Mouse (Mus musculus) MEL (cell line): Measurements from ENCODE around the gene Dennd1a. TPM values are rescaled to one million over a fixed set of nuclear protein-coding genes. Genes with fewer than 3 reads are reported as not detected.

Source experiments
- DNase-seq: peaks from one replicate; pipeline ENCODE4 v3.0.0; 2011; ENCODE audit warnings: low read depth, low spot score
- H3K27ac ChIP-seq: 2 replicates; pipeline ENCODE4 v1.5.1; 2012; ENCODE audit warnings: low read depth, mild to moderate bottlenecking, control low read depth, low read length, moderate library complexity; ENCODE audit not compliant: control insufficient read depth
- H3K27me3 ChIP-seq, 2 experiments: fragments of 150-350 bp in 1 of 2; sonication (generic) in 1 of 2; 2 replicates each; pipeline ENCODE4 v1.6.1; 2012; ENCODE audit warnings: low read length in 2 of 2, mild to moderate bottlenecking in 2 of 2, improper control_type of control experiment in 1 of 2, moderate library complexity in 1 of 2; ENCODE audit not compliant: insufficient read depth in 2 of 2, control insufficient read depth in 1 of 2
- H3K36me3 ChIP-seq, 2 experiments: 2 replicates each; pipeline ENCODE4 v1.6.1; 2012 to 2014; ENCODE audit warnings: low read length in 2 of 2, improper control_type of control experiment in 1 of 2, inconsistent platforms in 1 of 2, mild to moderate bottlenecking in 1 of 2; ENCODE audit not compliant: insufficient read depth in 2 of 2, control insufficient read depth in 1 of 2
- H3K4me1 ChIP-seq, 2 experiments: fragments of 150-350 bp in 1 of 2; sonication (generic) in 1 of 2; 2 replicates each; pipeline ENCODE4 v1.6.1; 2012; ENCODE audit warnings: low read length in 2 of 2, improper control_type of control experiment in 1 of 2, mild to moderate bottlenecking in 1 of 2; ENCODE audit not compliant: insufficient read depth in 2 of 2, control insufficient read depth in 1 of 2
- H3K4me3 ChIP-seq, 2 experiments: fragments of 150-350 bp in 1 of 2; sonication (generic) in 1 of 2; 2 replicates each; pipeline ENCODE4 v1.5.1; 2012; ENCODE audit warnings: low read depth in 2 of 2, low read length in 2 of 2, mild to moderate bottlenecking in 2 of 2, moderate library complexity in 2 of 2, control low read depth in 1 of 2, improper control_type of control experiment in 1 of 2; ENCODE audit not compliant: control insufficient read depth in 1 of 2, insufficient read depth in 1 of 2
- H3K79me2 ChIP-seq: 2 replicates; pipeline ENCODE4 v1.6.1; 2012; ENCODE audit warnings: mild to moderate bottlenecking, low read length, moderate library complexity; ENCODE audit not compliant: control insufficient read depth, poor library complexity, insufficient read depth
- H3K9ac ChIP-seq: 2 replicates; pipeline ENCODE4 v1.6.1; 2012; ENCODE audit warnings: low read depth, mild to moderate bottlenecking, control low read depth, low read length, moderate library complexity; ENCODE audit not compliant: control insufficient read depth, poor library complexity, severe bottlenecking
- H3K9me3 ChIP-seq: fragments of 150-350 bp; sonication (generic); replicated peaks from 2 replicates; pipeline ENCODE4 v1.6.1; 2012; ENCODE audit warnings: mild to moderate bottlenecking, low read length, improper control_type of control experiment, moderate library complexity; ENCODE audit not compliant: insufficient read depth
- CHD1 ChIP-seq: IDR thresholded peaks from 2 replicates; pipeline ENCODE4 v1.6.1; 2012; ENCODE audit warnings: low read depth, mild to moderate bottlenecking, inconsistent platforms, low read length, improper control_type of control experiment
- CHD2 ChIP-seq: IDR thresholded peaks from 2 replicates; pipeline ENCODE4 v1.6.1; 2011; ENCODE audit warnings: low read length, improper control_type of control experiment
- CTCF ChIP-seq, 3 experiments: IDR thresholded peaks in 2 of 3; conservative IDR thresholded peaks in 1 of 3; 2 replicates each; pipeline ENCODE4 v1.5.1; 2011 to 2012; ENCODE audit warnings: low read length in 3 of 3, low read depth in 2 of 3, mild to moderate bottlenecking in 2 of 3, improper control_type of control experiment in 1 of 3, inconsistent platforms in 1 of 3, mixed read lengths in 1 of 3, moderate library complexity in 1 of 3; ENCODE audit not compliant: control insufficient read depth in 1 of 3, insufficient read depth in 1 of 3, poor library complexity in 1 of 3, severe bottlenecking in 1 of 3
- E2F4 ChIP-seq: IDR thresholded peaks from 2 replicates; pipeline ENCODE4 v1.6.1; 2011; ENCODE audit warnings: low read depth, low read length, improper control_type of control experiment, borderline replicate concordance
- ELF1 ChIP-seq: IDR thresholded peaks from 2 replicates; pipeline ENCODE4 v1.6.1; 2014; ENCODE audit warnings: low read depth, mild to moderate bottlenecking, inconsistent platforms, low read length, improper control_type of control experiment, moderate library complexity
- EP300 ChIP-seq, 2 experiments: IDR thresholded peaks; 2 replicates each; pipeline ENCODE4 v1.6.1; 2011; ENCODE audit warnings: improper control_type of control experiment in 2 of 2, low read length in 2 of 2, low read depth in 1 of 2, mild to moderate bottlenecking in 1 of 2
- ETS1 ChIP-seq: IDR thresholded peaks from 2 replicates; pipeline ENCODE4 v1.6.1; 2012; ENCODE audit warnings: low read depth, mild to moderate bottlenecking, inconsistent platforms, low read length, improper control_type of control experiment, moderate library complexity
- GABPA ChIP-seq: IDR thresholded peaks from 2 replicates; pipeline ENCODE4 v1.6.1; 2012; ENCODE audit warnings: low read depth, mild to moderate bottlenecking, inconsistent platforms, low read length, improper control_type of control experiment, moderate library complexity
- KAT2A ChIP-seq: conservative IDR thresholded peaks from 2 replicates; pipeline ENCODE4 v1.6.1; 2012; ENCODE audit warnings: low read depth, low read length, improper control_type of control experiment, inconsistent platforms
- MAFK ChIP-seq: IDR thresholded peaks from 2 replicates; pipeline ENCODE4 v1.6.1; 2011; ENCODE audit warnings: low read depth, mild to moderate bottlenecking, low read length, improper control_type of control experiment, borderline replicate concordance
- MAX ChIP-seq: IDR thresholded peaks from 2 replicates; pipeline ENCODE4 v1.6.1; 2011; ENCODE audit warnings: low read length, improper control_type of control experiment
- MEF2A ChIP-seq: IDR thresholded peaks from 2 replicates; pipeline ENCODE4 v1.6.1; 2014; ENCODE audit warnings: low read depth, mild to moderate bottlenecking, inconsistent platforms, low read length, improper control_type of control experiment; ENCODE audit not compliant: poor library complexity, insufficient replicate concordance, severe bottlenecking; ENCODE audit errors: extremely low read depth
- MXI1 ChIP-seq: IDR thresholded peaks from 2 replicates; pipeline ENCODE4 v1.6.1; 2011; ENCODE audit warnings: mild to moderate bottlenecking, low read depth, low read length, improper control_type of control experiment
- MYC ChIP-seq: IDR thresholded peaks from 2 replicates; pipeline ENCODE4 v1.6.1; 2011; ENCODE audit warnings: low read depth, mild to moderate bottlenecking, low read length, improper control_type of control experiment, moderate library complexity
- NELFE ChIP-seq: IDR thresholded peaks from 2 replicates; pipeline ENCODE4 v1.6.1; 2011; ENCODE audit warnings: low read depth, low read length, improper control_type of control experiment
- POLR2AphosphoS2 ChIP-seq: IDR thresholded peaks from 2 replicates; pipeline ENCODE4 v1.6.1; 2011; ENCODE audit warnings: low read length, improper control_type of control experiment
- POLR2AphosphoS5 ChIP-seq: IDR thresholded peaks from 2 replicates; pipeline ENCODE4 v1.6.1; 2012; ENCODE audit warnings: low read depth, borderline replicate concordance, mild to moderate bottlenecking, inconsistent platforms, low read length, moderate library complexity, mixed read lengths
- RAD21 ChIP-seq: IDR thresholded peaks from 2 replicates; pipeline ENCODE4 v1.6.1; 2011; ENCODE audit warnings: mild to moderate bottlenecking, low read depth, low read length, improper control_type of control experiment
- SIN3A ChIP-seq: IDR thresholded peaks from 2 replicates; pipeline ENCODE4 v1.6.1; 2012; ENCODE audit warnings: low read length, improper control_type of control experiment, inconsistent platforms
- TAL1 ChIP-seq: IDR thresholded peaks from 2 replicates; pipeline ENCODE4 v1.6.1; 2012; ENCODE audit warnings: mild to moderate bottlenecking, inconsistent platforms, low read length, moderate library complexity, mixed read lengths
- TBP ChIP-seq: IDR thresholded peaks from 2 replicates; pipeline ENCODE4 v1.8.0; 2011; ENCODE audit warnings: low read depth, low read length, improper control_type of control experiment
- USF1 ChIP-seq: IDR thresholded peaks from 2 replicates; pipeline ENCODE4 v1.6.1; 2014; ENCODE audit warnings: low read depth, mild to moderate bottlenecking, inconsistent platforms, low read length, improper control_type of control experiment, moderate library complexity
- USF2 ChIP-seq, 2 experiments: IDR thresholded peaks; 2 replicates each; pipeline ENCODE4 v1.6.1; 2011 to 2012; ENCODE audit warnings: improper control_type of control experiment in 2 of 2, low read length in 2 of 2, borderline replicate concordance in 1 of 2, inconsistent platforms in 1 of 2, low read depth in 1 of 2, mild to moderate bottlenecking in 1 of 2; ENCODE audit not compliant: insufficient read depth in 1 of 2
- ZKSCAN1 ChIP-seq: IDR thresholded peaks from 2 replicates; pipeline ENCODE4 v1.6.1; 2012; ENCODE audit warnings: low read depth, mild to moderate bottlenecking, inconsistent platforms, low read length, improper control_type of control experiment, moderate library complexity
- ZMIZ1 ChIP-seq: IDR thresholded peaks from 2 replicates; pipeline ENCODE4 v1.6.1; 2012; ENCODE audit warnings: low read depth, mild to moderate bottlenecking, inconsistent platforms, low read length, improper control_type of control experiment, moderate library complexity
- ZNF384 ChIP-seq: IDR thresholded peaks from 2 replicates; pipeline ENCODE4 v1.6.1; 2012; ENCODE audit warnings: low read depth, mild to moderate bottlenecking, inconsistent platforms, low read length, improper control_type of control experiment
- polyA plus RNA-seq, 2 experiments: library from polyadenylated mRNA; stranded (reverse) in 1 of 2; unstranded in 1 of 2; fragments of >175 nt in 1 of 2; fragments of >200 nt in 1 of 2; gene quantifications; 2 replicates each; pipeline versions ENCODE4 v1.2.1 to v1.2.4; 2012; ENCODE audit warnings: low replicate concordance in 2 of 2, low read depth in 1 of 2; ENCODE audit not compliant: insufficient read length in 2 of 2, insufficient read depth in 1 of 2, missing spikeins in 1 of 2
- total RNA-seq: library from RNA; depleted of rRNA; stranded (reverse); fragments of 300-350 nt; gene quantifications from 2 replicates; pipeline ENCODE4 v1.2.3, GENCODE M21; 2012

Dennd1a gene
- total and polyA plus RNA-seq, 3 experiments: 5.0 to 21.8 TPM; not detected in 1

GRCm38 (mm10) chr2:38068171-38068572 is 219.0 kb downstream of the Dennd1a start:
- Histone ChIP-seq H3K27me3 (no peaks in the 10 kb centered on the region), H3K27ac (no peak overlapping the region), H3K79me2 (no peaks in the 10 kb centered on the region), H3K4me1 (no peaks in the 10 kb centered on the region), H3K9ac (no peak overlapping the region), H3K9me3 (no peaks in the 10 kb centered on the region), H3K36me3 (peaks cover 0 to 8% of the 10 kb centered on the region in 2 experiments; a peak in 2 of 4 replicates), H3K4me3 (no peak overlapping the region)
- no peak for DNase-seq
- TF ChIP-seq MYC (no peak), MAX (no peak), TBP (no peak), RAD21 (no peak), GABPA (no peak), MXI1 (no peak), USF1 (no peak), MAFK (no peak), POLR2AphosphoS2 (no peak), CHD2 (no peak), POLR2AphosphoS5 (no peak), ETS1 (no peak), SIN3A (no peak), NELFE (no peak), KAT2A (no peak), USF2 (IDR thresholded peaks at IDR 0.05; ENCODE audit: borderline replicate concordance in 1 of 2, insufficient read depth in 1 of 2, low read depth in 1 of 2, low read length in 2 of 2) (no peak), ZNF384 (no peak)

GRCm38 (mm10) chr2:38065914-38066313 is 221.3 kb downstream of the Dennd1a start:
- Histone ChIP-seq H3K36me3 (peaks cover 0 to 15% of the 10 kb centered on the region in 2 experiments; a peak in 2 of 4 replicates), H3K79me2 (no peaks in the 10 kb centered on the region), H3K9ac (no peak overlapping the region), H3K9me3 (no peaks in the 10 kb centered on the region), H3K4me3 (no peak overlapping the region), H3K4me1 (peaks cover 5 to 7% of the 10 kb centered on the region in 2 experiments; a peak in 3 of 4 replicates), H3K27ac (no peak overlapping the region), H3K27me3 (no peaks in the 10 kb centered on the region)
- DNase-seq: no peak
- TF ChIP-seq MYC: no peak
- no peak for TF ChIP-seq RAD21
- no peak for TF ChIP-seq POLR2AphosphoS5
- no peak for TF ChIP-seq E2F4
- no peak for TF ChIP-seq NELFE
- no peak for TF ChIP-seq MEF2A
- no peak for TF ChIP-seq TAL1
- TF ChIP-seq CHD1: no peak
- no peak for TF ChIP-seq KAT2A
- TF ChIP-seq ZKSCAN1: no peak
- TF ChIP-seq USF1: no peak
- no peak for TF ChIP-seq ELF1
- TF ChIP-seq ZNF384: no peak
- no peak for TF ChIP-seq EP300 (IDR thresholded peaks at IDR 0.05; ENCODE audit: low read depth in 1 of 2, low read length in 2 of 2)
- TF ChIP-seq CTCF (IDR thresholded peaks at IDR 0.05 in 2 of 3, conservative IDR thresholded peaks at IDR 0.05 in 1 of 3; ENCODE audit: control insufficient read depth in 1 of 3, insufficient read depth in 1 of 3, low read depth in 2 of 3, low read length in 3 of 3, poor library complexity in 1 of 3, severe bottlenecking in 1 of 3): no peak
- TF ChIP-seq CHD2: no peak
- TF ChIP-seq GABPA: no peak
- no peak for TF ChIP-seq POLR2AphosphoS2
- TF ChIP-seq ZMIZ1: no peak
